Mouse (Mus musculus) hindbrain, embryonic 15.5 days (tissue): Measurements from ENCODE around the gene Bak1. TPM values are rescaled to one million over a fixed set of nuclear protein-coding genes. Genes with fewer than 3 reads are reported as not detected.
A peak's percentile ranks its signal among the peaks of the same experiment; 100 is the strongest.
"Not testable (repeated sequence)": the region's sequence is repeated elsewhere in the genome, so short reads cannot be mapped to it uniquely, and the experiment has no call there.

Experiments used
- ATAC-seq: fragments of 200-750 bp; cut with Nextera tagmentation; 2 replicates; pipeline ENCODE4 v1.8.0; 2017; ENCODE audit warnings: low read depth, moderate number of reproducible peaks, moderate TSS enrichment; ENCODE audit not compliant: low FRiP score
- H3K27ac ChIP-seq: fragments of 300-500 bp; sonication (generic); replicated peaks from 2 replicates; pipeline ENCODE4 v1.5.1; 2015; ENCODE audit warnings: mild to moderate bottlenecking, inconsistent platforms
- H3K27me3 ChIP-seq: fragments of 300-500 bp; sonication (generic); 2 replicates; pipeline ENCODE4 v1.6.1; 2015; ENCODE audit warnings: control low read depth, inconsistent platforms
- H3K36me3 ChIP-seq: fragments of 300-500 bp; sonication (generic); 2 replicates; pipeline ENCODE4 v1.6.1; 2015; ENCODE audit warnings: control low read depth, inconsistent platforms
- H3K4me1 ChIP-seq: fragments of 300-500 bp; sonication (generic); replicated peaks from 2 replicates; pipeline ENCODE4 v1.6.1; 2015; ENCODE audit warnings: control low read depth, inconsistent platforms
- H3K4me2 ChIP-seq: fragments of 300-500 bp; sonication (generic); 2 replicates; pipeline ENCODE4 v1.6.1; 2015; ENCODE audit warnings: moderate library complexity, mild to moderate bottlenecking, inconsistent platforms
- H3K4me3 ChIP-seq: fragments of 300-500 bp; sonication (generic); 2 replicates; pipeline ENCODE4 v1.5.1; 2015; ENCODE audit warnings: mild to moderate bottlenecking, inconsistent platforms
- H3K9ac ChIP-seq: fragments of 300-500 bp; sonication (generic); 2 replicates; pipeline ENCODE4 v1.6.1; 2015; ENCODE audit warnings: inconsistent platforms
- H3K9me3 ChIP-seq: fragments of 300-500 bp; sonication (generic); 2 replicates; pipeline ENCODE4 v1.6.1; 2016; ENCODE audit warnings: control low read depth, inconsistent platforms
- WGBS: fragments of 180-500 bp; shearing (Covaris S2); methylation state at CpG from one replicate; pipeline ENCODE4 v1.1.7; 2015; 5-methylcytosine and 5-hydroxymethylcytosine counted together
- polyA plus RNA-seq: library from polyadenylated mRNA; unstranded; fragments of >200 nt; fragmentation: Nextera tagmentation; extraction: Ambion mirVana; gene quantifications from 2 replicates; pipeline ENCODE4 v1.2.1, GENCODE M21; 2015

Gene Bak1
- polyA plus RNA-seq, 1 experiment from 2014 or later: 4.5 TPM

GRCm38 (mm10) chr17:26995562-26995961, 33.2 kb downstream of the Bak1 start:
- H3K27me3 ChIP-seq: no peaks in the 10 kb centered on the region
- no peak overlapping the region for H3K4me2 ChIP-seq
- no peak overlapping the region for H3K27ac ChIP-seq
- no peak overlapping the region for H3K9ac ChIP-seq
- H3K36me3 ChIP-seq: no peaks in the 10 kb centered on the region
- H3K4me1 ChIP-seq: no peaks in the 10 kb centered on the region
- H3K9me3 ChIP-seq: no peaks in the 10 kb centered on the region
- no peak for ATAC-seq
- WGBS: 77% methylated on average over 8 of the region's 8 CpGs
- H3K4me3 ChIP-seq: no peak overlapping the region

DNA sequence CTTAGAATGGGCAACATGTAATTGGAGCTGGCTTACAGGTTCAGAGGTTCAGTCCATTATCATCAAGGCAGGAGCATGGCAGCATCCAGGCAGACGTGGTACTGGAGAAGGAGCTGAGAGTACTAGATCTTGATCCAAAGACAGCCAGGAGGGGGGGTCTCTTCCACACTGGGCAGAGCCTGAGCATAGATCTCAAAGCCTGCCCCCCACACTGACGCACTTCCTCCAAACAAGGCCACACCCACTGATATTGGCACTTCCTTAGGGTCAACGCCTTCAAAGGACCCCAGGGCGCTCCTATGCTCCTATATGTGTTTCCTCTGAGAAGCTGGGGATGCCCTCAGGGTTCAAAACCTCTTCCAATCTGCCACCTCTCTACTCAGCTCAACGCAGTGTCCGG, 33.8 kb downstream of the Bak1 start:
- H3K27ac ChIP-seq: no peak overlapping the region
- 83% methylated on average over 6 of the region's 6 CpGs for WGBS
- no peak overlapping the region for H3K9ac ChIP-seq
- no peaks in the 10 kb centered on the region for H3K36me3 ChIP-seq
- ATAC-seq: no peak
- no peaks in the 10 kb centered on the region for H3K4me1 ChIP-seq
- H3K27me3 ChIP-seq: no peaks in the 10 kb centered on the region
- no peaks in the 10 kb centered on the region for H3K9me3 ChIP-seq
- H3K4me2 ChIP-seq: no peak overlapping the region
- H3K4me3 ChIP-seq: no peak overlapping the region

DNA sequence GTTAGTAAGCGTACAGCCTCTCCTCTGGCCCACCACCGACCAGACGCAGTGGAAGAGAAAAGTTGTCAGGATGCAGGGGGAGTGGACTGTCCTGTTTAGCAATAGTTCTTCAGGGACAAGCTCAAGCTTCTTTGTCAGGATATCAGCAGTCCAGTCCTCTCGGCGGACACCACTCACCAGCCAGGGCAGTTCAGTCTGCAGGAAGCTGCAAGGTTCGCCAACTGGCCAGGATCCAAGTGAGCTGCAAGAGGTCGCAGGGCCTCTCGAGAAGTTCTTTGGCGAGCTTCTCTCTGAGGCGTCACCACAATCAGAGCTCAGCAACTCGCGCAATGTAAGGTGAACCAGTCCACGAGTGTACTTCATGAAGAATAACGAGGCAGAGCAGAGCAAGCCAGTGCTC, 34.4 kb downstream of the Bak1 start:
- no peak for ATAC-seq
- Histone ChIP-seq H3K27ac (no peak overlapping the region), H3K4me1 (no peaks in the 10 kb centered on the region), H3K4me3 (no peak overlapping the region), H3K36me3 (no peaks in the 10 kb centered on the region), H3K4me2 (no peak overlapping the region), H3K27me3 (no peaks in the 10 kb centered on the region), H3K9me3 (no peaks in the 10 kb centered on the region), H3K9ac (no peak overlapping the region)
- 73% methylated on average over 14 of the region's 14 CpGs for WGBS

GRCm38 (mm10) chr17:26990521-26990920, 38.3 kb downstream of the Bak1 start:
- Histone ChIP-seq H3K4me1 (no peaks in the 10 kb centered on the region), H3K27ac (no peak overlapping the region), H3K36me3 (no peaks in the 10 kb centered on the region), H3K9ac (no peak overlapping the region), H3K9me3 (no peaks in the 10 kb centered on the region), H3K27me3 (no peaks in the 10 kb centered on the region), H3K4me2 (no peak overlapping the region), H3K4me3 (no peak overlapping the region)
- ATAC-seq: no peak

DNA sequence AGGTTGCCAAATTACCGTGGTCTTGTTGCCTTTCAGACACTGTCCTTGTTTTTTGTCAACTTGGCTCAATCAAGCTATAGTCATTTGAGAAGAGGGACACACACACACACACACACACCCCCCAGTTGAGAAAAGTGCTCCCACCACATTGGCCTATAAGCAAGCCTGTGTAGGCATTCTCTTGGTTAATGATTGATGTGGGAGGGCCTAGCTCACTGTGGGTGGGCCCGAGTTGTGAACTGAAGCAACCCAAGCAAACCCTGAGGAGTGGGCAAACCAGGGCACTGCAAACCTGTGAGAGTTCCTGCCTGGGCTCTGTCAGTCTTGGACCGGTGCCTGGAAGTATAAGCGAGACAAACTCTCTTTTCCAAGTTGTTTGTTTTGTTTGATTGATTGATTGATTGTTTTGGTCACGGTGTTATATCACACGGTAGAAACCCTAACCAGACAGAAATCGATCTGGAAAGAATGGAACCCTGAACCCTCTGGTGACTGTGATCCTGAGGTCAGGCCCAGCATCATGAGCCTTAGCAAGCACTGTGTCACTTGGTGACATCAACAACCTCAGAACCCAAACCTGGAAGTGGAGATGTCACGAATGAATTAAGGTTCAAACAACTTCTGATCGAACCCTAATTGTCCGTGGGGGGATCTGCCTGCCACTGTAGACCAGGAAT, 43.2 kb downstream of the Bak1 start:
- no peak overlapping the region for H3K9ac ChIP-seq
- 81% methylated on average over 10 of the region's 10 CpGs for WGBS
- no peaks in the 10 kb centered on the region for H3K4me1 ChIP-seq
- no peak overlapping the region for H3K4me3 ChIP-seq
- no peaks in the 10 kb centered on the region for H3K9me3 ChIP-seq
- ATAC-seq: no peak
- peaks cover 3% of the 10 kb centered on the region; the same call in 1 of the 2 replicates for H3K36me3 ChIP-seq
- H3K27ac ChIP-seq: no peak overlapping the region
- H3K4me2 ChIP-seq: no peak overlapping the region
- no peaks in the 10 kb centered on the region for H3K27me3 ChIP-seq

DNA sequence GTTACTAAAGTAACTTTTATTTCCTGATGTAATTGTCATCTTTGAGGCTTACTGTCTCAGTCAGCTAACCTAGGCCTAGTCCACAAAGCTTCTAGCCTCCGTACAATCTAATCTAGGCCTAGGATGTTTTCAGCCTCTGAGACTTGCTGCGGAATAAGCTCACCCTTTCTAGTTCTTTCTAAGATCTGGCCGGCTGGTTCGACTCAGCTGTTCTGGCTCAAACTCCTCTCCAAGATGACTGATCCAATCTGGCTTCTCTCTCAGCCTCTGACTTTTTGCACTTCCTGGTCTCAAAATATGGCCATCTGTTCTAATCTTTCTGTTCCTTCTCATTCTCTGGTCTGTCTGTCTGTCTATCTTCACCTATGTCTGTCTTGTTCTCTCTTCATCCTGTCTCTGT, 45.4 kb downstream of the Bak1 start:
- Histone ChIP-seq H3K4me3 (no peak overlapping the region), H3K27me3 (no peaks in the 10 kb centered on the region), H3K4me2 (no peak overlapping the region), H3K36me3 (peaks cover 14% of the 10 kb centered on the region), H3K9ac (no peak overlapping the region), H3K9me3 (no peaks in the 10 kb centered on the region), H3K27ac (no peak overlapping the region), H3K4me1 (peaks cover 6% of the 10 kb centered on the region; the same call in 1 of the 2 replicates)
- WGBS: 99% methylated on average over 4 of the region's 4 CpGs
- no peak for ATAC-seq

DNA sequence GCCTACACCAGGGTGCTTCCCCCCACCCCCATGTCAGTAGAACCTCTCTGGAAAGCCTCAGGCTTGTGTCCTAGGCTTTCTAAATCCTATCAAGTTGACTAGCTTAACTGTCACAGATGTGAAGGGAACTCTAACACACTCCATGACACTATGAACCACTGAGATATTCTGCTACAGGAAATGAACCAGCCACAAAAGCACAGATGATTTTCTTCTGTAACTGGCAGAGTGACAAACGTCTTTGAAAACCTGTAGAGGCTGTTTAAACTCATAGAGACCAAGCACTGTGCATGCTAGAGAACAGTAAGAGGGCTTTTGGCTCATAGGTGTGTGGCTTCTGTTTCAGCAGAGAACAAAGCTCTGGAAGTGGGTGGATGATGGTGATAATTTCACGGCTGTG, 47.8 kb downstream of the Bak1 start:
- 78% methylated on average over 2 of the region's 2 CpGs for WGBS
- Histone ChIP-seq H3K9ac (no peak overlapping the region), H3K4me1 (peaks cover 20% of the 10 kb centered on the region), H3K9me3 (no peaks in the 10 kb centered on the region), H3K27me3 (no peaks in the 10 kb centered on the region), H3K4me3 (no peak overlapping the region), H3K27ac (no peak overlapping the region), H3K36me3 (peaks cover 32% of the 10 kb centered on the region), H3K4me2 (no peak overlapping the region)
- no peak for ATAC-seq

- ATAC-seq: no peak
- Histone ChIP-seq H3K9ac (no peak overlapping the region), H3K4me2 (no peak overlapping the region), H3K4me1 (peaks cover 36% of the 10 kb centered on the region), H3K4me3 (no peak overlapping the region), H3K27ac (no peak overlapping the region), H3K36me3 (peaks cover 48% of the 10 kb centered on the region), H3K9me3 (no peaks in the 10 kb centered on the region), H3K27me3 (no peaks in the 10 kb centered on the region)
- WGBS: 81% methylated on average over 2 of the region's 2 CpGs
Measured at GRCm38 (mm10) chr17:26979426-26979825, 49.4 kb downstream of the Bak1 start.

DNA sequence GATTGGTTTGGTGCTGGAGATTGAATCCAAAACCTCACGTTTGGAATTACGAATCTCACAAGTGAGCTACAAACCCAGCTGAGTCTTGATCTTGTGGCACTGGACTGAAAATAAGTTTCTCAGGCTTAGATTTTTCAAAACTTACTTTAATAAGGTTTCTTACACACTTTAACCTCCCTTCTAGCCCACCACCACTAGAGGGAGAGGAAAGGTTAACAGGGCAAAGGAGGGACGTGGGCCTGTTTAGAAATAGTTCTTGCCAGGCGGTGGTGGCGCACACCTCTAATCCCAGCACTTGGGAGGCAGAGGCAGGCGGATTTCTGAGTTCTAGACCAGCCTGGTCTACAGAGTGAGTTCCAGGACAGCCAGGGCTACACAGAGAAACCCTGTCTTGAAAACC, 51.5 kb downstream of the Bak1 start:
- not testable (repeated sequence) for H3K4me3 ChIP-seq, H3K9ac ChIP-seq, ATAC-seq, H3K27ac ChIP-seq, H3K4me2 ChIP-seq, H3K27me3 ChIP-seq, H3K9me3 ChIP-seq
- peaks cover 49% of the 10 kb centered on the region for H3K4me1 ChIP-seq
- WGBS: 92% methylated on average over 6 of the region's 6 CpGs
- H3K36me3 ChIP-seq: peaks cover 49% of the 10 kb centered on the region

GRCm38 (mm10) chr17:26975415-26975814, 53.4 kb downstream of the Bak1 start:
- H3K27ac ChIP-seq: no peak overlapping the region
- no peak for ATAC-seq
- no peak overlapping the region for H3K9ac ChIP-seq
- no peak overlapping the region for H3K4me2 ChIP-seq
- peaks cover 49% of the 10 kb centered on the region for H3K36me3 ChIP-seq
- peaks cover 64% of the 10 kb centered on the region for H3K4me1 ChIP-seq
- no peak overlapping the region for H3K4me3 ChIP-seq
- no peaks in the 10 kb centered on the region for H3K9me3 ChIP-seq
- no peaks in the 10 kb centered on the region for H3K27me3 ChIP-seq

- peaks cover 64% of the 10 kb centered on the region for H3K4me1 ChIP-seq
- H3K27ac ChIP-seq: no peak overlapping the region
- no peaks in the 10 kb centered on the region for H3K9me3 ChIP-seq
- H3K36me3 ChIP-seq: peaks cover 51% of the 10 kb centered on the region
- H3K27me3 ChIP-seq: no peaks in the 10 kb centered on the region
- ATAC-seq: no peak
- H3K9ac ChIP-seq: no peak overlapping the region
- 94% methylated on average over 15 of the region's 15 CpGs for WGBS
- peak overlapping the region; percentile 86; the same call in 1 of the 2 replicates for H3K4me3 ChIP-seq
- H3K4me2 ChIP-seq: peak overlapping the region; percentile 94
Measured at GRCm38 (mm10) chr17:26974547-26974946, 54.3 kb downstream of the Bak1 start.

GRCm38 (mm10) chr17:26972703-26973574, 55.9 kb downstream of the Bak1 start, which contains the start of gene Zbtb9:
Gene Zbtb9 (plus strand): TSS chr17:26973167.
- ATAC-seq: peak; percentile 98
- Histone ChIP-seq H3K4me1 (peaks cover 55% of the 10 kb centered on the region), H3K4me2 (peak within 1 kb of the TSS; percentile 94), H3K27ac (peak within 1 kb of the TSS; percentile 84), H3K9ac (peak within 1 kb of the TSS; percentile 80), H3K9me3 (no peaks in the 10 kb centered on the region), H3K36me3 (peaks cover 46% of the 10 kb centered on the region), H3K4me3 (peak within 1 kb of the TSS; percentile 86), H3K27me3 (no peaks in the 10 kb centered on the region)
- under 1% methylated on average over 75 of the region's 75 CpGs for WGBS
